Mouse (Mus musculus) heart, postnatal 4 days (tissue): Measurements from ENCODE around the gene Gng12. TPM values are rescaled to one million over a fixed set of nuclear protein-coding genes. Genes with fewer than 3 reads are reported as not detected.
"Not testable (repeated sequence)": the region's sequence is repeated elsewhere in the genome, so short reads cannot be mapped to it uniquely, and the experiment has no call there.

Source experiments
- DNase-seq: peaks from one replicate; pipeline ENCODE4 v3.0.0; 2021
- total RNA-seq, 2 experiments: library from RNA; stranded (reverse); gene quantifications; 2 replicates each; pipeline ENCODE4 v1.2.3; 2021

The Gng12 gene
- total RNA-seq, 2 experiments from 2014 or later, result 60.9 to 63.1 TPM

GRCm38 (mm10) chr6:67029312-67029950 is 133.2 kb downstream of the Gng12 start:
- no peak for DNase-seq

- DNase-seq, result no peak
These were observed 133.8 kb downstream of the Gng12 start for GRCm38 (mm10) chr6:67029987-67030386.

- no peak for DNase-seq
These were observed 134.2 kb downstream of the Gng12 start for GRCm38 (mm10) chr6:67030416-67030815.

- DNase-seq, result no peak
These were observed 134.6 kb downstream of the Gng12 start for GRCm38 (mm10) chr6:67030846-67031245.

- DNase-seq, result not testable (repeated sequence)
These were observed 136.4 kb downstream of the Gng12 start for GRCm38 (mm10) chr6:67032551-67032950.

- not testable (repeated sequence) for DNase-seq
These were observed 136.8 kb downstream of the Gng12 start for GRCm38 (mm10) chr6:67032972-67033371.

- DNase-seq, result no peak
These were observed 137.4 kb downstream of the Gng12 start for GRCm38 (mm10) chr6:67033604-67034003.

GRCm38 (mm10) chr6:67034331-67035130 is 138.3 kb downstream of the Gng12 start:
- no peak for DNase-seq

- no peak for DNase-seq
These were observed 139.4 kb downstream of the Gng12 start for GRCm38 (mm10) chr6:67035388-67036299.

GRCm38 (mm10) chr6:67036356-67036811 is 140.2 kb downstream of the Gng12 start:
- DNase-seq, result peak; percentile 85

GRCm38 (mm10) chr6:67036837-67037628 is 140.8 kb downstream of the Gng12 start, which contains the start of gene Gadd45a:
Gene Gadd45a (minus strand): TSS chr6:67037457.
- DNase-seq, result peak; percentile 95

- no peak for DNase-seq
These were observed 142.8 kb downstream of the Gng12 start for GRCm38 (mm10) chr6:67038964-67039363.

- DNase-seq, result no peak
These were observed 144.8 kb downstream of the Gng12 start for GRCm38 (mm10) chr6:67040904-67041410.

GRCm38 (mm10) chr6:67045424-67045823 is 149.2 kb downstream of the Gng12 start:
- DNase-seq, result no peak

GRCm38 (mm10) chr6:67046937-67047336 is 150.7 kb downstream of the Gng12 start:
- no peak for DNase-seq

- DNase-seq, result no peak
These were observed 152.0 kb downstream of the Gng12 start for GRCm38 (mm10) chr6:67048052-67048691.

- DNase-seq, result no peak
These were observed 152.9 kb downstream of the Gng12 start for GRCm38 (mm10) chr6:67048880-67049694.

- no peak for DNase-seq
These were observed 153.5 kb downstream of the Gng12 start for GRCm38 (mm10) chr6:67049695-67050038.

- no peak for DNase-seq
These were observed 153.9 kb downstream of the Gng12 start for GRCm38 (mm10) chr6:67050063-67050462.
